Mouse (Mus musculus): ENCODE results near the gene Tcerg1l.

DNA sequence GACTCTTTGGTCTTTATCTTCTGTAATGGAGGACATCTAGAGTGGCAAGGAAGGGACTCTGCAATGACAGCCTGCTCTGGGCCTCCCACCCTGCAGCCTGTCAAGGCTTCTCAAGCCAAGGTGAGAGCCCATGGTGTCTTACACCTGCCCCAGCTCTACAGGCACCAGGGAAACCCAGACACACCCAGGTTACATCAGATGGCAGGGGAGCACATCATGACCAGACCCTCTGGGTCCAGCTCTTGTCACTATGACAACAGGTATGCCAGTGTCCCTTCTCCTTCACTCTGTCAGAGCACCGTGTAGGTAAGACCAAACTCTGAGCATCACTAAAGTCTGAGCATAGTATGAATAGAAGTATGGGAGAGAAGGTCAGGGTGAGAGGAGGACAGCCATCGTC lies 218.9 kb downstream of the Tcerg1l start:
- no peak for TF ChIP-seq GATA1 (IDR thresholded peaks at IDR 0.05; ENCODE audit: borderline replicate concordance, low read length)
- no peak for TF ChIP-seq FLI1 (IDR thresholded peaks at IDR 0.05; ENCODE audit: low read length)

All from megakaryocyte, embryonic 14.5 days (primary cell).